Mouse (Mus musculus) brain, embryonic 14.5 days (tissue): ENCODE measurements around the gene Scaf8. TPM values are rescaled to one million over a fixed set of nuclear protein-coding genes. Genes with fewer than 3 reads are reported as not detected.
"Not testable (repeated sequence)": the region's sequence is repeated elsewhere in the genome, so short reads cannot be mapped to it uniquely, and the experiment has no call there.

ENCODE experiments used
- DNase-seq: peaks from one replicate; pipeline ENCODE4 v3.0.0-alpha.2; 2011; ENCODE audit warnings: low read depth
- CTCF ChIP-seq: fragments of 200-500 bp; IDR thresholded peaks from 2 replicates; pipeline ENCODE4 v1.5.1; 2012; ENCODE audit warnings: inconsistent platforms, mild to moderate bottlenecking, moderate library complexity, borderline replicate concordance; ENCODE audit not compliant: insufficient read depth, insufficient read length; ENCODE audit errors: extremely low read depth
- POLR2A ChIP-seq: fragments of 200-500 bp; IDR thresholded peaks from 2 replicates; pipeline ENCODE4 v1.6.1; 2012; ENCODE audit warnings: mild to moderate bottlenecking, inconsistent platforms, borderline replicate concordance; ENCODE audit not compliant: poor library complexity, insufficient read depth, insufficient read length, severe bottlenecking; ENCODE audit errors: extremely low read depth
- polyA plus RNA-seq: library from polyadenylated mRNA; depleted of rRNA; stranded (reverse); fragments of >200 nt; gene quantifications from 2 replicates; pipeline ENCODE4 v1.2.3, GENCODE M21; 2012

Scaf8 gene
- polyA plus RNA-seq, 1 experiment, result 44.4 TPM

DNA sequence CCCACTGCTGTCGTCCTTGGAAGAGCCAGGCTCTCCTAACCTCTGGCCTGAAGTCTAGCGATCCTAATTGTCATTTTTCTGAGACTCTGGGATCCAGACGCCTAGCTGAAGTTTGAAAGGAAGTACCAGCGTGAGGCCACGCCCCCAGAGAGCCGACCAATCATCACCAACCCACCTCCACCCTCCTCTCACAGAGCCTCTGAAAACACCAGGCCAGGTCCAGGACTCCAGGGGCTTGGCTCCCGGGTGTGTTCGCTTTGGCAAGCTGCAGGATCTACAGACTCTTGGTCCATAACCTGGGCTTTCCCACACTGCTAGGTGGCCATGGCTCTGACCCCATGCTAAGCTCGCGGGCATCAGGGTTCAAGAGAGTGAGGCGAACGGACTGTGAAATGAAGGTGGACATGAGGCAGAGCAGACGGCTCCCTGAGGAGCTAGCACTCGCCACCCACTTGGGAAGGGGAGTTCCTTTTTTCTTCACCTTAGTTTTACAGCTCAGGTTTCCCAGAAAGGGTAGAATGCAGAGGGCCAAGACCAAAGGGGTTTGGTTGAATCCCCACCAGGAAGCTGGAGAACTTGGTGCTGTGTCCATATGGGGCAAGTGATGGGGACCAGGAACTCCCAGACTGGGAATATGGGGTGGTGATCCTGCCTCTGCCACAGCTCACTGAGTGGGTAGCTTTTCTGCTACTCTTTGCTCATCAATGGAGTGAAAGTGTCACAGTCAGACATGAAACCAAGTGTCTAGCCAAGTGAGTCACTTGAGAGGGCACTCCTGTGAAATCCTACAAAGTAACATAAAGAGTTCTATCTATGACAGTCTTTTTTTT, 12.2 kb upstream of the Scaf8 start:
- DNase-seq, result peak; percentile 57
- TF ChIP-seq CTCF (no peak), POLR2A (no peak)

DNA sequence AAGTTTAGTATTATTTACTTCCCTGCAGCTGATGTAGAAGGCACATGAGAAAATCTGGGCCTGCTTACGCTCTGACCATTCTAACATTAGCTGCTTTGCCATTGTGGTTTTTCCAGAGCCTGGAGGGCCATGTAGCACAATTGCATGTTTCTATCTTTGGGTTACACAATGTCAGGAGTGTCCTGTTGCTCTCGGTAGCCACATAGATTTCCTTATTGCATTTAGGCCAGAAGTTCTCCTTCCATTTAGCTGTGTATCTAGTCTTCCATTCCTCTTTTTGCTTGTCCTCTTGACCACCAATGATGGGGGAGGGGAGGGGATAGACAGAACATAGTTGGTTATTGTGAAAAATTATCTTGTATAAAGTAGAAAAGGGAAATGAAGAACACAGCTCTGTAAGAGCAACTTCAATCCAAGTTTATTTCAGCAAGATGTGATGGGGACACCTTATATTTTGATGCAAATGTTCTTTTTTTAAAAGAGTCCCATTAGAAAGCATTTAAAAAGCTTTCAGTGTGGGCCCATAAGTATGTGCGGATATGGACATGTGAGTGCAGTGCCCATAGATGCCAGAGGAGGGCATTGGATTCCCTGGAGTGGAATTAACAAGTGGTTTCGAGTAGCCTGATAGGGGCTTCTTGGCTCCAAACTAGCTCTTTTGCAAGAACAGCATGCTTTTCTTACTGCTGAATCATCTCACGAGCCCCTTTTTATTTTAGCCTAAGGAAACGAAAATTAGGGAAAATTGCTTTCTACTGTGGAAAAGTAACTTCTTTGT, 10.4 kb upstream of the Scaf8 start:
- peak; percentile 6 for DNase-seq
- TF ChIP-seq POLR2A (no peak), CTCF (no peak; the same call in 1 of the 2 replicates)

DNA sequence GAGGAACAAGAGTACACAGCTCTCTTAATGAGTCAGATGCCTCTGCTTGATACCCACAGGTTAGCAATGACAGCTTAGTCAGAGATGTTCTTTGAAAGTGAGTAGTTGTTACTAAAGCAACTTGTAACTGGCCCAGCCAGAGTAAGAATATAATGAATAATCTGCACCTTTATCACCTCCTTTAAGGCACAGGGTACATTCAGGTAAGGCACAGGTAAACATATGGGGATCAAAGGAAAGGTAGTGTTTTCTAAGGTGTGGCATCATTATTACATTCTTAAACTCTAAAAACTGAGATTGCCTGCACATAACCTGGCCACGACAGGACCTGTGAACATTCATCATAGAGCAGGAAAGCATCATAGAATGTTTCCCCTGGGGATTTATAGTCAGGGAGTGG, 9.8 kb upstream of the Scaf8 start:
- TF ChIP-seq CTCF, result no peak
- TF ChIP-seq POLR2A, result no peak

DNA sequence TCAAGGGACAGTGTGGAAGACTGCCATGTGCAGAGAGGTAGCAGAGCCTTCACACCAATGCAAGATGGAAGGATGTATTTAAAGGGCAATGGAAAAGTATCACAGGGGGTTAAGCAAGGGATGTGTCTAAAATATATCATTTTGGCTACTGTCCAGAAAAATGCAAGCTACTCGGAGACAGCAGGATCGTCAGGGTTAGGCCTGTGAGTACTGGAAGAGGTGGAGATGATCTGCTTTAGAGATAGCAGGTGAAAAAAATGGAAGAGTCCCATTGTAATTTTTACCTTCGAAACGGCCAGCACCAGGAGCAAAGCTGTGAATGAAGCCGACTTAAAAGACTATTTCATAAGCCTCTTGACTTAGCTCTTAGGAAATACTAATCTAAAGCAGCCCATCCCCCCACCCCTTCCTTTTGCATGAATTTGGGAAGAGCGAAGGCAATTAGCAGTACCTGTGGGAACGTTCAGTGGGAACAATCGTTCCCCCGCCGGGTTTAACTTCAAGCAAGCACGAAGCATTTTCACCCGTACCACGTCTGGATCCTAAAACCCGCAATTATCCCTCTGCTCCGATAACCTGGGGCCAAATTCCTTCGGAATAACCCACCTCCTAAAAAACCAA, 925 bp upstream of the Scaf8 start:
- DNase-seq, result peak; percentile 64
- TF ChIP-seq CTCF (no peak), POLR2A (no peak)

More for the DNA sequence above, 9.8 kb upstream of the Scaf8 start:
- DNase-seq, result no peak

DNA sequence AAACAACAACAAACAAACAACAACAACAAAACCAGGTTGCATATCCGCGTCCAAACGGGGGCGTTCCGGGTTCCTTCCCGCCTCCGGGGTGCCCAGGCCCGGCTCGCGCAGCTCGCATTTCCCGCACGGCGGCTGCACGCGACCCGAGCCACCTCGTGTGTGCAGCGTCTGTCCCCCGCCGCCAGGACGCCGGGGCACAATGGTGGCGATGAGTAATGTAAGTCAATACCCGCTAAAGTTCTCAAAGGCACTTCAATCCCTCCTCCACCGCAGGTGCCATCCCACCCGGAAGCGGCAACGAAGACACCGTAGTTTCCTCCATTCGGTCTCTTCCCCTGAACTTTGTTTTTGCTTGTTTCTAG, 433 bp upstream of the Scaf8 start:
- DNase-seq, result no peak

DNA sequence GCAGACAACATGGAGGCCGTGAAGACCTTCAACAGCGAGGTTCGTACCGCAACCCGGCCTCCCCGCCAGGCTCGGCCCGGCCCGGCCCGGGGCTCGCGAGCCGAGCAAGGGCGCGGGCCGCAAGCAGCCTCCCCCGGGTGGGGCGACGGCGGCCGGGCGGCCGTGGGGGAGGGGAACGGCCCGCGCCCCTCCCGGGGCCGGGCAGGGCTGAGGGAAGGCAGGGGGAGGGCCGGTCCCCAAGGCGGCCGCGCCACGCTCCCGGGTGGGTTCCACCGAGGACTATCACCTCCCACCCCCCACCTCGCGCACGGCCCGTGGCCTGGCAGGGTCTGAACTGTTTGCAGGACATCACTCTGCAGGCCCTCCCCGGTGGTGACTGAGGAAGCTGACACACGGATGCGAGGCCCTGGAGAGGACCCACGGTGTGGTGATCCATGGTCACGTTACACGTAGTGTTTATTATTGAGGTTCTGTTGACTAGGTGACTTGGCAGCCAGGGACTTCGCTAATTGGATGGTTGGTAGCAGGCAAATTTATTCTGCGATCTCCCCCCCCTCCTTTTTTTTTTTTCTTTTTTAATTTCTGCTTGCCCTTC, 705 bp downstream of the Scaf8 start:
- TF ChIP-seq CTCF (no peak), POLR2A (no peak)
- DNase-seq, result peak; percentile 77

More for the DNA sequence above, 433 bp upstream of the Scaf8 start:
- TF ChIP-seq CTCF (peak; percentile 10; the same call in 1 of the 2 replicates), POLR2A (no peak)

DNA sequence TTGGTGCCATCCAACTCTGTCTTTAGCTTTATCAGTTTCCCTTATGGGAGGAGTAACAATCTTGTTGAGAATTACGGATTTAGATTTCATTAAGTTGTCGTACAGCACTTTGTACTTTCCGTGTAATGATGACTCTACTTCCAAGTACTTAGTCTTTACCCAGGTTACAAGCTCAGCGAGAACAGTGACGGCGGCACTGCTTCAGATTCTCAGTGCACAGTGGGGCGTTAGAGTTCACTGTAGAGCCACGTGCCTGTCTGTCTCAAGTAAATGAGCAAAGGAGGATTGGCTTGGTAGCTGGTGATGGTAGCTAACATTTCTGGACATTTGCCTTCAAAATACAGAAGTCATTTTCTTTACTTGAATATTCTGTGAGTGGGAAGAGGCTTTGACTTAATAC, 6.2 kb downstream of the Scaf8 start:
- DNase-seq, result not testable (repeated sequence)

DNA sequence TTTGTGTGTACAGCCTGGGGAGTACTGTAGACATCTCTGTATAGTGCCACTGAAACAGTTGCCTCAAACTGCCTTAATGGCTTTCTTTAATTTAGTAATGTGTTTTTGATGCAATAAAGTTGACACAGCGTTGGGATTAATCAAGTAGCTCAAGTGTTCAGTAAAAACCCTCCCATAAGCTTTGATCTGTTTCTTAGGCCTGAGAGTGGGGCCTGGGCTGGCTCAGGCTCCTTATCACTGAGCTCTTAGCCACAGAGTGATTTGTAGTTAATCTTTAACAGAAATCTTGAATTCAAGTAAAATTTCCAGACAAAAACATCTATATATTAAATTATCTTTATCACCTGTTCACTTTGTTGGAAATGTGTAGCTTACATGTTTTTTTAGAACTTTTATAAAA, 8.8 kb downstream of the Scaf8 start:
- DNase-seq, result not testable (repeated sequence)

DNA sequence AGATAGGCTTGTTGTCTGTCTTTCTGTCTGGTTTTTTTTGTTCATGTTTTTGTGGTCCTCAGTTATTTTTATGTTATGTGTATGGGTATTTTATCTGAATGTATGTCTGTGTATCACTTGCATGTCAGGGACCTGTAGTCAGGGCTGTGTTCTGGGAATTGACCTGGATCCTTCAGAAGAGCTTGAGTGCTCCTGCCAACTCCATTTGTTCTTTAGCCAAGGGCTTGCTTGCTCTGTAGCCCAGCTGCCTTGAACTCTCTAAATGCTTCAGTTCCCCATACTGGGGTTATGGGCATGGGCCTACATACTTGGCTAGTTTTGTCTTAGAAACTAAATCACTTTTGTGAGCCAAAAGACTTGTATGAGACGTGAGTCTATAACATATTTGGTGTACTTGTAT, 13.9 kb downstream of the Scaf8 start:
- TF ChIP-seq CTCF (no peak), POLR2A (no peak)
- DNase-seq, result no peak

DNA sequence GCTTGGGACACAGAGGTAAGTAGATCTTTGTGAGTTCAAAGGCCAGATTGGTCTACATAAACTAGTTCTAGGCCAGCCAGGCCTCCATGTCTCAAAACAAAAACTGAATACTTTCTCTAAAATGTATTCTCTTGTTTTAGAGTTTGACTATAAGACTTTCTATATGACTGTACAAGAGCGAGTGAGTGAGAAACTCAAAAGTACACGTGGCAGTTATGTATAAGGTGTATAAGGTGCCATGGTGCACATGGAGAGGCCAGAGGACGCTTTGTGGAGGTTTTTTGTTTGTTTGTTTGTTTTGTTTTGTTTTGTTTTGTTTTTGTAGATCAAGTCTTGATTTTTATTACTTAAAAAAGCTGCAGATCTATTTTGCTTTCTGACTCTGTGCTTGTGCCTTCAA, 15.0 kb downstream of the Scaf8 start:
- no peak for TF ChIP-seq POLR2A
- no peak for TF ChIP-seq CTCF
- DNase-seq, result no peak

DNA sequence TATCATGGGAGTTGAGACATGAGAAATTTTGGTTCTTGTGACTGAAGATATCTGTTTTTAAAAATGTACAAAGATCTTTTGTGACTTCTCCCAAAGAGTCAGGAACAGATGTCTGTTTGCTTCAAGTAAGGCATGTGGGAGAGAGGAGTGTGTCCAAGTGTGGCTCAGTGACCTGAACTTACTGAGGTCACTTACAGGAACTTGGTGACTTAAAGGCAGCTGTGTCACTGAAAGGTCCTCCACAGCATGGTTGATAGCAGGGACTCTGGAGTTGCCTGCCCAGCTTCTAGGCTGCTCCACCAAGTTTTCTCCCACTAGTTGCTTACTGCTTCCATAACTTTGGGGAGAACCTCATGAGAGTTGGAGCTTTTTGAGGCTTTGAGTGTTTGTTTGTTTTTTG, 20.6 kb downstream of the Scaf8 start:
- TF ChIP-seq CTCF, result no peak
- TF ChIP-seq POLR2A, result no peak

DNA sequence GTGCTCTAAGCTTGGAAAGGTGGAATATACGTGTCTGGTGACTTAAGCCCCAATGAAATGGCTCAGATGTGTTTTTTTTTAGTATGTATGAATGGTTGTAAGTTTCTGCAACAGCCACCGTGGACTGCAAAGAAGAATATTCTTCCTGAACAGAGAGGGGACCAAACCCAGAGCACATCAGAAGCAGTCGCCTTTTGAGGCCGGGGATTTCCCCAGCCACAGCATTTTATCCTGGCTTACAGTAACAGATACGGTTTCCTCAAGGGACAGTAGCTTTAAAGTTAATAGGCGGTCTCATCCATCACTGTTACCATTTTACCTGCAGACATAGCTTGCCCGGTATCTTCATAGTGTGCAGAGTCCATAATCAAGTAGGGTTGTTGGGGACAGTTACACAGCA, 21.4 kb downstream of the Scaf8 start:
- no peak for DNase-seq
- TF ChIP-seq CTCF, result no peak
- no peak for TF ChIP-seq POLR2A

More for the DNA sequence above, 20.6 kb downstream of the Scaf8 start:
- no peak for DNase-seq

DNA sequence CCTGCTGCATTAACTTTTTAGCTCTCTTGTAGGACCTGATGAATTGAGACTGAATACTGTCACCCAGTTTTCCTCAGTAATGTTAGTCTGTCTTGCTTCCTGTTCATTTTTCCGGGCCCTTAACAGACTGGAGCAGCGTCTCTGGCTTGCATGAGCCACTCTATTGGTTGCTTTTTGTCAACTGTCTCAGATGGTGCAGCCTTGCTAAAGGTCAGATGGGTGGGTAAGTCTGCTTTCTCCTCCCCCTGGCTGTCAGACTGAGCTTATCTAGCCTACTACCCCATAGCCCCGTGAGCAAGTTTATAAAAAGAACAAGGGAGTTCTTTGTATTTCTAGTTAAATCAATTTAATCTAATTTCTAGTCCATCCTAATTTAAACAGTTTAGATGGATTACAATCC, 23.6 kb downstream of the Scaf8 start:
- DNase-seq, result no peak
- TF ChIP-seq POLR2A (no peak), CTCF (no peak)
